Mouse (Mus musculus) liver, adult 2 months (tissue): ENCODE results near the gene Tbk1.

Source experiments
- CTCF ChIP-seq: fragments of 200-500 bp; IDR thresholded peaks from 2 replicates; pipeline ENCODE4 v1.5.1; 2011; ENCODE audit warnings: low read depth, low read length, control low read depth
- POLR2A ChIP-seq: fragments of 200-500 bp; IDR thresholded peaks from 2 replicates; pipeline ENCODE4 v1.6.1; 2011; ENCODE audit warnings: low read length, control low read depth; ENCODE audit not compliant: insufficient read depth; ENCODE audit errors: extremely low read depth

- no peak for TF ChIP-seq CTCF
- TF ChIP-seq POLR2A, result no peak
Observed at GRCm38 (mm10) chr10:121556263-121556662, 30.3 kb downstream of the Tbk1 start.
